Comparison of ENCODE assay signal across 13 mouse cellular contexts in genomic region chrX:140406501-140406900, GRCm38 (mm10). TPM values are rescaled to one million over a fixed set of nuclear protein-coding genes. Genes with fewer than 3 reads are reported as not detected.
DNase-seq lines count a peak whose midpoint lies in the region; ATAC-seq lines count a peak whose summit lies in the region.
"Had no signal": no experiment of that assay in that cellular context is flagged by ENCODE, and none has a peak within 500 bp of the region (broad histone marks: within the 10 kb centered on the region; RNA-seq: fewer than 3 reads in every experiment).

No protein-coding gene starts in this region.

- H3K27ac ChIP-seq in kidney, embryonic 14.5 days (ENCODE audit: low read depth, low read length), result no peak overlapping the region
- no peak overlapping the region for H3K27ac ChIP-seq in liver, embryonic 16.5 days (ENCODE audit: low read length)
- no peak overlapping the region for H3K27ac ChIP-seq in heart, embryonic 12.5 days (ENCODE audit: poor library complexity, severe bottlenecking)
- no peak overlapping the region for H3K27ac ChIP-seq in hindbrain, embryonic 16.5 days (ENCODE audit: low read depth, low read length)
- H3K27ac ChIP-seq: embryonic facial prominence, embryonic 15.5 days; hindbrain, embryonic 10.5 days; neural tube, embryonic 12.5 days had no signal

- no peaks in the 10 kb centered on the region for H3K36me3 ChIP-seq in kidney, embryonic 14.5 days (ENCODE audit: control insufficient read depth, insufficient read depth, low read length)
- H3K36me3 ChIP-seq in liver, embryonic 16.5 days (ENCODE audit: control insufficient read depth, insufficient read depth), result no peaks in the 10 kb centered on the region
- no peaks in the 10 kb centered on the region for H3K36me3 ChIP-seq in heart, embryonic 12.5 days
- H3K36me3 ChIP-seq in hindbrain, embryonic 16.5 days (ENCODE audit: control insufficient read depth, insufficient read depth, low read length), result no peaks in the 10 kb centered on the region
- H3K36me3 ChIP-seq: embryonic facial prominence, embryonic 15.5 days; hindbrain, embryonic 10.5 days; neural tube, embryonic 12.5 days had no signal

- no peaks in the 10 kb centered on the region for H3K4me1 ChIP-seq in kidney, embryonic 14.5 days (ENCODE audit: control insufficient read depth, insufficient read depth, low read length)
- H3K4me1 ChIP-seq in liver, embryonic 16.5 days (ENCODE audit: control insufficient read depth, low read depth, low read length), result no peaks in the 10 kb centered on the region
- no peaks in the 10 kb centered on the region for H3K4me1 ChIP-seq in heart, embryonic 12.5 days (replicated peaks)
- no peaks in the 10 kb centered on the region for H3K4me1 ChIP-seq in hindbrain, embryonic 16.5 days (ENCODE audit: control insufficient read depth, insufficient read depth, low read depth, low read length)
- H3K4me1 ChIP-seq: embryonic facial prominence, embryonic 15.5 days; hindbrain, embryonic 10.5 days; neural tube, embryonic 12.5 days had no signal

- no peaks in the 10 kb centered on the region for H3K27me3 ChIP-seq in kidney, embryonic 14.5 days (ENCODE audit: control insufficient read depth, insufficient read depth, low read length)
- H3K27me3 ChIP-seq in liver, embryonic 16.5 days (ENCODE audit: control insufficient read depth, insufficient read depth, low read depth, low read length), result peaks cover 2% of the 10 kb centered on the region; the same call in 1 of the 2 replicates
- peaks cover 2% of the 10 kb centered on the region; the same call in 1 of the 2 replicates for H3K27me3 ChIP-seq in heart, embryonic 12.5 days (replicated peaks)
- H3K27me3 ChIP-seq in hindbrain, embryonic 16.5 days (replicated peaks; ENCODE audit: control insufficient read depth, insufficient read depth, low read length), result no peaks in the 10 kb centered on the region; the same call in 1 of the 2 replicates
- H3K27me3 ChIP-seq: neural tube, embryonic 12.5 days had no signal

- no peak overlapping the region for H3K9ac ChIP-seq in kidney, embryonic 14.5 days (ENCODE audit: low read depth, low read length)
- H3K9ac ChIP-seq in liver, embryonic 16.5 days (ENCODE audit: low read depth, low read length), result no peak overlapping the region
- no peak overlapping the region for H3K9ac ChIP-seq in heart, embryonic 12.5 days
- no peak overlapping the region for H3K9ac ChIP-seq in hindbrain, embryonic 16.5 days (ENCODE audit: low read depth, low read length)
- H3K9ac ChIP-seq: embryonic facial prominence, embryonic 15.5 days; neural tube, embryonic 12.5 days had no signal

- DNase-seq in CD4-positive helper T cell, adult 2 months (ENCODE audit: low read depth, low spot score), result peak; percentile 2
- peak; percentile 67 for DNase-seq in MEL-GATA-1-ER (ENCODE audit: extremely low read depth, low read depth)
- no peak for DNase-seq in cerebellum, adult 18-20 months
- no peak for DNase-seq in layer of hippocampus, postnatal 25 days (ENCODE audit: extremely low spot score in 1 of 2, low spot score in 1 of 2)
- DNase-seq: right cerebral cortex, postnatal 14 days had no signal

- no peak overlapping the region for H3K4me2 ChIP-seq in kidney, embryonic 14.5 days (replicated peaks; ENCODE audit: low read depth, low read length)
- no peak overlapping the region for H3K4me2 ChIP-seq in liver, embryonic 16.5 days (ENCODE audit: low read depth, low read length)
- H3K4me2 ChIP-seq in heart, embryonic 12.5 days, result no peak overlapping the region
- H3K4me2 ChIP-seq in hindbrain, embryonic 16.5 days (ENCODE audit: low read length), result no peak overlapping the region
- H3K4me2 ChIP-seq: embryonic facial prominence, embryonic 15.5 days; neural tube, embryonic 12.5 days had no signal

- H3K9me3 ChIP-seq in kidney, embryonic 14.5 days (ENCODE audit: control insufficient read depth, low read length), result no peaks in the 10 kb centered on the region
- no peaks in the 10 kb centered on the region for H3K9me3 ChIP-seq in liver, embryonic 16.5 days (replicated peaks; ENCODE audit: control insufficient read depth, low read length)
- H3K9me3 ChIP-seq in heart, embryonic 12.5 days (replicated peaks), result no peaks in the 10 kb centered on the region
- H3K9me3 ChIP-seq in hindbrain, embryonic 16.5 days (ENCODE audit: control insufficient read depth, low read length), result no peaks in the 10 kb centered on the region
- H3K9me3 ChIP-seq: embryonic facial prominence, embryonic 15.5 days; hindbrain, embryonic 10.5 days; megakaryocyte, embryonic 14.5 days; neural tube, embryonic 12.5 days had no signal

- H3K4me3 ChIP-seq in kidney, embryonic 14.5 days (ENCODE audit: low read length), result no peak overlapping the region
- no peak overlapping the region for H3K4me3 ChIP-seq in liver, embryonic 16.5 days (ENCODE audit: low read depth, low read length)
- H3K4me3 ChIP-seq in heart, embryonic 12.5 days, result no peak overlapping the region
- H3K4me3 ChIP-seq in hindbrain, embryonic 16.5 days (ENCODE audit: low read length), result no peak overlapping the region
- H3K4me3 ChIP-seq: embryonic facial prominence, embryonic 15.5 days; hindbrain, embryonic 10.5 days; megakaryocyte, embryonic 14.5 days; neural tube, embryonic 12.5 days had no signal

- peak; percentile 77; the same call in 1 of the 2 replicates for ATAC-seq in kidney, embryonic 14.5 days (ENCODE audit: low FRiP score, low TSS enrichment)
- peak; percentile 72 for ATAC-seq in liver, embryonic 16.5 days (ENCODE audit: low read depth)
- no peak for ATAC-seq in heart, embryonic 12.5 days (ENCODE audit: insufficient number of reproducible peaks, low FRiP score)
- no peak for ATAC-seq in hindbrain, embryonic 16.5 days

RNA-seq across cellular contexts. Expression of gene Prps1, which starts 49.9 kb away (rescaled TPM):
- 47.4 and 58.2 TPM in 2 replicates for polyA plus RNA-seq in kidney, embryonic 14.5 days (2014; fragmentation: Nextera tagmentation; extraction: Ambion mirVana)
- polyA plus RNA-seq in liver, embryonic 16.5 days (2015; fragmentation: Nextera tagmentation; extraction: Ambion mirVana), result 27.5 and 30.1 TPM in 2 replicates
- polyA plus RNA-seq in heart, embryonic 12.5 days (2016; fragmentation: Nextera tagmentation; extraction: Ambion mirVana), result 61.7 and 68.5 TPM in 2 replicates
- polyA plus RNA-seq in hindbrain, embryonic 16.5 days (2015; fragmentation: Nextera tagmentation; extraction: Ambion mirVana), result 85.1 and 94.0 TPM in 2 replicates
- 10 to 100 TPM; 69.6 to 71.1 TPM for total RNA-seq in layer of hippocampus, postnatal 25 days (2021)

Comparison
In these comparisons a context has a peak if more than half of its experiments do, and no peak if none do; other contexts are left out.
1. DNase-seq: peak in CD4-positive helper T cell, adult 2 months (single experiment) and MEL-GATA-1-ER (single experiment); none in cerebellum, adult 18-20 months (0 of 2) and layer of hippocampus, postnatal 25 days (0 of 2).
2. ATAC-seq: peak in kidney, embryonic 14.5 days (single experiment) and liver, embryonic 16.5 days (single experiment); none in heart, embryonic 12.5 days (single experiment) and hindbrain, embryonic 16.5 days (single experiment).